Mouse (Mus musculus) spleen, adult 12 weeks (tissue): ENCODE results near the gene Hoxd3.

Source experiments
- DNase-seq: peaks from one replicate; pipeline ENCODE4 v3.0.0; 2022; ENCODE audit warnings: low spot score

Gene Hoxd3

DNA sequence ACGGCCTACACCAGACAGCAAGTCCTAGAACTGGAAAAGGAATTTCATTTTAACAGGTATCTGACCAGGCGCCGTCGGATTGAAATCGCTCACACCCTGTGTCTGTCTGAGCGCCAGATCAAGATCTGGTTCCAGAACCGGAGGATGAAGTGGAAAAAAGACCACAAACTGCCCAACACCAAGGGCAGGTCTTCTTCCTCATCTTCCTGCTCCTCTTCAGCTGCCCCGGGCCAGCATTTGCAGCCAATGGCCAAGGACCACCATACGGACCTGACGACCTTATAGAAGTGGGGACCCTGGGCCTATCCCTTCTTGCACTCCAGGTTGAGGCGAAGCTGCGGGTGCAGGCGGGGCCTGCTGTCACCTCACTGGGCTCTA is 16.6 kb downstream of the Hoxd3 start:
- DNase-seq, result no peak

DNA sequence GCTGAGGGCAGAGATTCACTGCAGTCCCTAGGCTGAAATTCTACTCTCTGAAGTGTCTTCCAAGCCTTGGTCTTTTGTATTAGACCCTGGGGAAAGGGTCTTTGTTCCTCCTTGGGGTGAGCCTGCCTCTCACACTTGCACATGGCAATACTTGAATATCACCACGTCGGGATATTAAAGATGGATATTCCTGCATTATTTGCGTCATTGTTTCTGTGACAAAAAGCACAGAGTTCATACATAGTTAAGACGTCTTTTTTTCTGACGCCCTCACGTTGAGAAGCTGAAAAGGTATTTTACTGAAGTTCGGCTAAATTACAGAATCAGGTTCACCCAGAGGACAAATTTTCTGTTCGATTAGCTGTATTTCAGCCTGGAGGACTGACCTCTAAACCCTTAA is 18.6 kb downstream of the Hoxd3 start:
- DNase-seq, result no peak

DNA sequence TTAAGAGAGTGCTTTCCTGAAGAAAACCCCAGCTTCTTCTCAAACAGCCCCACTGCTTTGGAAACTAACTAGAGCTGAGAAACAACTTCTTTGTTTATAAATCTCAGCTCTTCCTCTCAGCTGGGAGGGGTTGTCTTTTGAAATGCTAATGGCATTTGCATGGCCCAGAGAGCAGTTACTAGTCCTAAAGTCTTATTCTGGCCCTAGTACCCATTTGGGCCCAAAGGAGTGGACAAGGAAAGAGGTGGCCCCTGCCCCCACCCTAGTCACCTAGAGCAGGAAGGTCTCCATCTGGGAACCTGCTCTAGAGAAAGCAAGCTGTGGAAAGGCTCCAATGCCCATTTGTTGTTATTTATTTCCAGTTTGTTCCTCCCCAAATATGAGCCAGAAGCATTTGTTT is 19.3 kb downstream of the Hoxd3 start:
- DNase-seq, result no peak

DNA sequence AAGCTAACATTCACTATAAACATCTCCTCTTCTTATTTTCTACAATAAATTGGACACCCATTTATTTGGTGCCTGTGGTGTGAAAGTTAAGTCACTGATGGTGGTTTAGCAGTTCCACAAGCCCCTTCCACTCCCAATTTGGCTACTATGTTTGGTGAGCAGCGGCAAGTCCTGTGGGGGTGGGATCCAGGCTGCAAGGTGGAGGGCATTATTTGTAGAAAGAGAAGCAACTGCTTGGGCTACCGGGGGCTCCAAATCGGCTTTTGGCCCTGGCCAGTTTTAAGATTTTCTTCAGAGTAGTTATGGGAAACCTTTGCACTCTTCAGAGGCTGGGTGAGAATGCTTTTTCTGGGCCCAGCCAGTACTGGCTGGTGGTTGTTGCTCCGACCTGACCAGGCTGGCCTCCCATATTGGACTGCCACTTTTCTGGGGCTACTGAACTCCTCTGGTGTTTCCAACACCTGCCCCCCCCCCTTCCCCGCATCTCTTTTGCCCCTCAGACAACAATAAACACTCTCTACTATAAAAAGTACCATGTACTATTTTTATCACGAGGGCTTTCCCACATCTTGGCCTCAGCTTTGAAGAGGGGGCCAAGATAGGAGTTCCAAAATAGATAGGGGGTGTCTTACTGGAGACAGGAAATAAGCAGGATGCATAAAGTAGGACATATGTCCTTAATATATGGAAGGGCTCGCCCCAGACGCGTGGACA is 20.2 kb downstream of the Hoxd3 start:
- DNase-seq, result no peak

DNA sequence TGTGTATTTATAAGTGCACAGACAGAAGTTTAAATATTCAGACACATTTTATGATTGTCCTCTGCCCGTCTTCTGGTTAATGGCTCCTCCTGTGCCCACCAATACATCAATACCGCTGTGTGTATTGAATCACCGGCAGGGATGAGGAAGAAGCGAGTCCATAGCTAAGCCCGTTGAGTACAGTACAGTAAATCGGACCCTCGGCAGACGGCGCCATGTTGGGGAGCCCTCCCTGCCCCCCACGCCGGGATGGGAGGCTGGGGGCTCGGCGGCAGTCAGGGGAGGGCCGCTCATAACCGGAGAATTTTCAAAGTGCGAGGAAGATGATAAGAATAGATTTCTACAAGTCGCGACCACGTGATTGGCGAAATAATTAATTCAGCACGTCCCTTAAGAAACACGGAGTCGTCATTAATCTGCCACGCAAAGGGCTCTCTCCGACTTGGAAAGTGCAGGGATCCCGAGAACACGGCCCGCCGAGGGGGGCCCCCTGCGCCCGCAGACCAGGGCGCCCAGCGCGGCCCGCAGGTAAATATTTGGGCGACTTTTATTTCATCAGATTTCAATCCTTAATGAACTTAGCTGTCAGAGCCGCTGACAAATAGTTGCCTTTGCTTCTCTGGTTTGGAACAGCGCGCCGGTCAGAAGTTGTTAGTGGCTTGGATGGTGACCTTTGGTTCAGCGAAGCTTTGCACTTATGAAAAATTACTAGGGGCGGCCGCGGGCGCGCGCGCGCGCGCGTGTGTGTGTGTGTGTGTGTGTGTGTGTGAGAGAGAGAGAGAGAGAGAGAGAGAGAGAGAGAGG is 21.0 kb downstream of the Hoxd3 start:
- no peak for DNase-seq

DNA sequence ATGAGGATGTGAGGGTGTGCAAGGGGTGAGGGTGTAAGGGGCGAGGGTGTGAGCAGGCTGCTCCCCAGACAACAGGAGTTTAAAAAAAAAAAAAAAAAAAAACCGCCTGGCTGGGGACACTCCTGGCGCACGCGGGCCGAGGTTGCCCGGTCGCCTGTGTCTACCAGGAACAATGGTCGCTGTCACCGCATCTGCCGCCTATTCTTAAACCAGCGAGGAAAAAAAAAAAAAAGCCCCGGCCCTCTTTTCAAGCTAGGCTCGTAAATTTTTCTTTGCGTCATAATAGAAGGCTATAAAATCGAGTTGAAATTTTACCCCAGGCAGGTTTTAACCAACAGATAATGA is 21.6 kb downstream of the Hoxd3 start:
- DNase-seq, result no peak

DNA sequence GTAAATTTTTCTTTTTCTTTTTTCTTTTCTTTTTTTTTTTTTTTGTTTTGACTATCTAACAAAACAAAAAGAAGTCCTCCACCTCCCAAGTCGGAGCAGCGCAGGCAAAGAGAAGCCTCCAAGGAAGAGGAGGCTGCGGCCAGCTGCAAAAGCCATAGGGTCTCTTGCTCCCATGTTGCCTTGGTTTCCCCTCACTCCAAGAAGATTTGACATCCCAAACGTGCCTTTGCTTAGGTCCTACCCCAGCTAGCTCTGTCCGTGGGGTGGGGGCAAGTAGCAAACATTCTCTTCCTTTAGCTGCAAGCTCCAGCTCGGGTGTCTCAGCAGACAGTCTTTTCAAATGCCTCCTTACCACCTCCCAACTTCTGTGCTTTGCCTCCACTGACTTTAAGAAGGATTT is 22.0 kb downstream of the Hoxd3 start:
- DNase-seq, result no peak

DNA sequence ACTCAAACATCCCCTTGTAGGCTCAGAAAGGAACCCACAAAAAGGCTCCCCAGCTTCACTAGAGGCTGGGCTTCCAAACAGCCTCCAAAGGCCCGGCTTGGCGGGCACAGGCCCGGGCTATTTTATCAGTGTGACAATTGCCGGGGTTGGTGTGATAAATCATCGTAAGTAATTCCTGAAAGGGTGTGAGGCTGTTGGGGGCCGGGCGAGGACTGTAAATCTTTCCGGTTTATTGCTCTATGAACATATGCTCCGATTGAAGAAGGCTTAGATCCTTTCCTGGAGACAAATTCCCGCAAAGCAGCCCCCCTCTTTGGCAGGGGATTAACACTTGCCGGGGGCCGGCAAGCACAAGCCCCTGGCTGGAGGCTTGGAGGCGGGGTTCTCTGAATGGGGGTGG is 22.7 kb downstream of the Hoxd3 start:
- DNase-seq, result no peak

DNA sequence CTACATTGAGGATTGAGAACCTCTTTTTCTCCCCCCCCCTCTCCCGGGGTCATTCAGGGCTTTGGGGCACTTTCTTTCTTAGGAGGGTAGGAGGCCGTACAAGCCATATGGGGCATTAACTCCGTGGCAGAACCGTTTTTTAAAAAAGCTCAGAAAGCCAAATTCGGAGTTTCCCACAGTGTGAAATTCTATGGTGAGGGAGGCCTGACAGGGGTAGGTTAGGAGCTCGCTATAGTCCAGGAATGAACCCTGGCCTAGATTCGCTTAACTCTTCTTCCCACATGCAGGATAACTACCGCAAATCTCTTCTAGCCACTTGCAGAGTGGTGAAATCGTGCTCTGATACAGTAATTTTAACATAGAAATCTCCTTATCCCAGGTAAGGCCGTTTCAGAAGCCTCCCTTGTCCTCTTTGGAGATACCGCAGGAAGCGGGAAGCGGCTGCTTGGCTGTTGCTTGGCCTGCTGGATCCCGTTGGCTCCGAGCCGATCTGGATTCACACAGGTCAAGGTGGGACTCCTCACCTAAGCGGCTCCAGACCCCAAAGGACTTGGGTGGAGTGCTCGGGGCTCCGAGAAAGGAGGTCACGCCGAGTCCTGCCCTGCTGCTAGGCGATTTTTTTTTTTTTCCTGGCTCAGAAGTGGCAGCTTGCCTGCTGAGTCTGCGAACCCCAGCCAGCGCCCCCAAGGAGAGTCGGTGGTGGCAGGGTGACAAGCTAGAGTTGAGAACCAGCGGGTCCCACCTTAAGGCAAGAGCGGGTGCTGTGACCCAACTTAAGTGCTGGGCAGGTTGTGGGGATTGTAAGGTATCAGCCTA is 23.5 kb downstream of the Hoxd3 start:
- DNase-seq, result no peak

DNA sequence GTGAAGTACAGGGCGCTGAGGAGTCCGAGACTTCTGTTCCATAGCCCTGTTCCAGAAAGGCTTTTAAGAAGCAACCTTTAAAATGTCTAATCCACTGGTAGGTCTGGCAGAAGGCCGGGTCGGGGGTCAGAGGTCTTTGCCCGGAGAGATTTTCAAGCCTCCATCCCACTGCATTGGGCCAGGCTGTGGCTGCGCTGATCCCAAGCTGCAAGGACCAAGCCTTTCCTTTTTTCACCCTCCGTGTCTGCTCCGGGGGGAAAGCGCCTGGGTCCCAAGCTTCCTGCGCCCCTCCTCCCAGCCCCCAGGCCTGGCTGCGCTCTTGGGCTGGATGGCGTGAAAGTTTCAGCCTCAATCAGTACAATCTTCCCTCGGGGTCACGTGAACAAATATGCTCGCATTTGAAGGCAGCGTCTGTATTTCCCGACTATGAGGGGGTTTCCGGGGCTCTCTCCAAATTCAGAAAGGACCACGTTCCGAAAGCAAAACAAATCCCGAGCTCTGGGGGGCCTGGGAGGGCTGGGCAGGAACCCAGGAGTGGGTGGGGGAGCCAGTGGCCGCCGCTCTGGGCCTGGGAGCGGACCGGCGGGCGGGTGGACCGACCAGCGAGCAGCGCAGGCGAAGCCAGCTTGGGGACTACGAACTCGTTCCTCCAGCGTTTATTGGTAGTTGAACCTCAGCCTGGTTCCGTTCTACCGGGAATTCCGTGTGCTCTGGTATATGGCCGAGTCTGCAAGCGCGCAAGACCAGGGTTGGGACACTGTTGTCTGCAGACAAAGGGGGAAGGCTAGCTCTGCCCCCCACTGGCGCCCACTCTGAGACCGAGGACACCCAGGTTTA is 24.3 kb downstream of the Hoxd3 start:
- no peak for DNase-seq

DNA sequence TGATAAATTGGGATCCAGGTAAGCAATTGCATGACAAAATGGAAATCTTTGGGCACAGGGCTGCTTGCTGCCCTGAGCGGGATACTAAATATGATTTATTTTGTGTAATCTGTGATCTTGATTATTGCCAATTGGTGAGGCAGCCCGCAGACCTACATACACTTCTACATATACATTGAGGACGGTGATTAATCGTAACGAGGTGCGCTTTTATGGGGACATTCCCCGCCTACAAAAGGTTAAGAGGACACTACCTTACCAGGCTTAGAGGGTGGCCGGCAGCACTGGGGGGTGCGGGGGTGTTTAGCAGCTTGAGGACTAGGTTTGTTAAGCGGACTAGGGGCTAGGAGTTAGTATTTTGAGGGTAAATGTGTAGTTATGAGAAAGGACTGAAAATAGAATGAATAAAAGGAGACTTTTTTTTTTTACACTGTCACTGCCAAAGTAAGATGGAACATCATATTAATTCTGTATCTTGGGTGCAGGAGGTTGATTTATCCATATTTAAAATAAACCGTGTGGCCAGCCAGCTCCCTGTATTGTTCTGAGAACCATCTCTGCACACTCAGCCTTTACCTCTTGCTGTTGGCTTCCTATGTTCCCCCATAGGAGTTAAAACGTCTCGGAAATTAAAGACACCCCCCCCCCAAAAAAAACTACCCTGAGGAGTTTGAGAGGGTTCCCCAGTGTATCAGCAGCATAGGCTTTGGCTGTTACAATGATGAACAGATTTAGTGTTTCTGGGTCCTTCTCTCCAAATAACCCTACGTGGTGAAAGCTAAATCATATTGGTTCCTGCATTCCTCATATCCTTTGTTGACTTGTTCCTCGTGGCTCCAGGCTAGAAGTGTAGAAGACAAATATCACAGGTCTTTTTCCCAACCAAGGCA is 25.2 kb downstream of the Hoxd3 start:
- DNase-seq, result no peak

DNA sequence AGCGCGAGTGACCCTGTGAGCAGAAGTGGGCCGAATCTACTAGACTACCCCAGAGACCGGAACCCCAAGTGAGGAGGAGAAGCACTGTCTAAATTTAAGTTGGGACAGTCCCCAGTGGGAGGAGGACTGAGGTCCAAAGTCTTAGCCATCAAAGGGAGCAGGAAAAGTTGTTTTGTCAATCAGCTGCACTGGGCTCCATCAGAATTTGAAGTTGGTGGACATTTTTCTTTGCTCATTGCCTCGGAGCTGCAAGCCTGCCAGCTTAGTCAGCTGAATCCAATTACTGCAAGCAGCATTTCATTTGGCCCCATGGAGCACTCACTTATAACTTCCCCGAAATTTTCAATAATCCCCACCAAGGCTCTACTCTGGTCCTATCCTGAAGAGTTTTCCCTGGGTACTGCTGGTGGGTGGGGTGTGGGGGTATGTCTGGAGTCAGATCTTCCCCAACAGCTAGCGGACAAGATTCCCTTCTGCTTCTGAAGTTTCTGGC is 25.9 kb downstream of the Hoxd3 start:
- no peak for DNase-seq

DNA sequence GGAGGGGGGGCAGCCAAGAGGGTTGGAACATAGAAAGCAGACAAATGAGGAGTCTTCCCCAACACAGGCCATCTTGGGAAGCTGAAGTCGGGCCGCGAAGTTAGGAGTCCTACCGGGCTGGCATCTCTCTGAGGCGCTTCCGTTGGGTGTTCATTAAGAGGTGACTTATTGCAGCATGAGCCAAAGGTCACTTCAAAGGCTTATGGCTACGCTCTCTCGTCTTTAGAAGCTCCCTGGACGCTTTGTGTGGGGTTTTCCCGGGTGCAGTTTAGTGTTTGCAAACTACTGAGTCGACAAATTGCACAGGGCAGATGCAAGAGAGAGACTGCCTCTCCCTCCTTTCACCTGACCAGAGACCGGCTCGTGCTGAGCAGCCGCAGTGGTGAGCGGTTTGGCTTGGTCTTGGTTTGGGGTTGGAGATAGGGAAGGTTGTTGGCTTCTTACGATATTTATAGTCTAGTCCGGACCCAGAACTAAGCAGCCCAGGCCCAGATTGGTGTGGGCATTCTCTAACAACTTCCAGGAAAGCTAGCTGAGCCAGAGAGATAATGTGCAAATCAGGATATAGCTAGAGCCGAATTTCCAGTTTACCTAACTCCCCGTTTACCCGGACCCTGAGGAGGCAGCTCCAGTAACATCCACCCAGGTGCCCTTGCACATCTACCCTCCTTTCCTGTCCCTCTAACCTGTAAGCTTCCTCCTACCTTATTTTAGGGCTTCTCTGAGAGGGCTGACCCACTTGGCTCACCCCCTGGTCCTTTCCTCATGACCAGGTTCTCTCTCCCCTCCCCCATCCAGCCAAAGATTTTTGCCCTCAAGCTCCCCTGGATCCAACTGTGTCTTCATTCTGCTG is 27.1 kb downstream of the Hoxd3 start:
- no peak for DNase-seq

DNA sequence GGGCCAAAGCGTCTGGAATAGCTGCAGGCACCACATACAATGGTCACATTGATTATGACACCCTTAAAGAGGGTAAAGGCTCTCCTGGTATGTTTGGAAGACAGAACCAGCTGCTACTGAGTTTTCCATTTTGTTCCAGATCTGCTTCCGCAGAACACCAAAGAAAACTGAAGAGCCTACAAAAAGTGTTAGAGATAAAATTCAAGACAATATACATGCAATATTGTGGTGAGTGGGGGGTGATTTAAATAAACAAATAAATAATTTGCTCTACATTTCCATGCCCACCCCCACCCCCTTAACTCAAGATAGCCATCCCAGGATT is 27.7 kb downstream of the Hoxd3 start:
- DNase-seq, result no peak

DNA sequence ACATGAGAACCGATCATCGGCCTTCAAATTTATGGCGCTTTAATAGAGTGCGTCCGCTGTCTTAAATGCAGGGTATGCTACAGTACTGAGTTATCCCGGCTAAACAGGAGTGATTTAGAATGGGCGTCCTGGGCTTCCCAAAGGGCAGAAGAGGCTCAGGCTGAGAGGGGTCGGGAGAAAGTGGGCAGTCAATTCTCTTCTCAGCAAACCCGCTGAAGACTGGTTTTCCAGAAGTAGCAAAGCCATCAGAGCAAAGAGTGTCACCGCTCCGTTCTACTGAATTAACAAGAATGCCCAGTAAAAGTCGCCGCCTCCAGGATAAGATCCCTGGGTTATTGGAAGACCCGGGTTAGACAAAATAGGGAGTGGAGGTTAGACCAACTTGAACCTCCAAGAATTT is 28.1 kb downstream of the Hoxd3 start:
- DNase-seq, result no peak

DNA sequence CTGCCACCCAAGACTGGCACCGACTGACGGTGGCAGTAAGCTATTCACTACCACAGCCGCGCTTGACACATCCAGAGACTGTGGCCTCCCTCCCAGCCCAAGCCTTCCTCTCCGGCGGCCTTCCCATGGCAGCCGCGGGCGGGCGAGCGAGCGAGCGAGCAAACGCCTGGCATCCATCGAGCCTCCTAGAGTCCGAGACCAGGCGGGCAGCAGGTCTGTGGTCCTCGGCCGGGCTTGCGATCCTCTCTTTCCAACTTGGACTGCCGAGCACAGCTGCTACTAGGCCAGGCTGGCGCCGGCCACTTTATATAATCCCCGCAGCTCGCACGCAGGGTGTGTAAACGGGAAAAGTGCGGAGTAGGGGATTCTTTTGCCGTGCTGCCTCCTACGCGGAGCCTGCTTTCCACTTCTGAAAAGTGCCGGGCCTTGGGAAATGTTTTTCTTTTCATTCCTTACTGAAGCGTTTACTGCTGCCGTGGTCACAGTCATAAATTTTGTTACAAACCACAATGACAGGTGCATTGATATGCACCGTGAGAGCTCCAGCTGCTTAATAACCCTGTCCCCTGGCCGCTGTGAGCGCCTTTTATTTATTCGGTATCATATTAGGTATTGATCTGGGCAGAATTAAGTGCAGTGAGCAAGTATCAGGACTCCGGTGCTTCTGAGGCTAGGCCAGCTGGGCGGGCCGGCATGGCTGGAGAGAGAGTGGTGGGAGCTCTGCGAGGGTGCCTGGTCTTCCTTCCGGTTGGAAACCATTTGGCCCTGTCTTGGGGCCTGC is 28.8 kb downstream of the Hoxd3 start:
- no peak for DNase-seq

DNA sequence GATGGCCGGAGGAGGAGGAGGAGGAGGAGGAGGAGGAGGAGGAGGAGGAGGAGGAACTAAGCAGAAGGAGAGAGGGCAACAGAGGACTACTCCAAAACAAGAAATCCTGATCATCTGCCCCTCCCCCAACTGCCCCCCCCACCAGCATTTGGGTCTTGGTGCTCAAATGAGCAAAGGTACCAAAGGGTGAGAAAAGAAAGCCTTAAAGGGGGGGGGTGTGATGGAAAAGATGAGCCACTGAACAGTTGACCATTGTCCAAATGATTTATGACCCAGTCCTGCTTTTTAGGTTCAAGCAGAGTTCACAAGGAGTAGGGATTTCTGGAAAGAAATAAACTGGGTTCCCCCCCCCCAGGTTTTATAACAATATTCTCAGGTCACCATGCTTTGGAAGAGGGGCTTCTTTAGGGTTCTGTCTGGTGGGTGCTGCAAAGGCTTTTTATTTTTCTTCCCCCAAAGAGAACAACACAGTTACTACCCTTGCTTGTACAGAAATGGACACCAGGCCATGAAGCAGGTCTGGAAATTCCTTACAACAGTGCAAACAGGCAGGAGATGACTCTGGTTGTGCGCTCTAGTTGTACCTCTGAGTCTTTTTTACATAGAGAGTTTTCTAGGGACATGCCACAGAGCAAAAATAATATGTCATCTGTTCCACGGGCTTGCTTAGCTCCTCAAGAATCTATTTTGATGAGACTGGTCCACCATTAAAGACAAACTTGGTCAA is 29.7 kb downstream of the Hoxd3 start:
- no peak for DNase-seq

DNA sequence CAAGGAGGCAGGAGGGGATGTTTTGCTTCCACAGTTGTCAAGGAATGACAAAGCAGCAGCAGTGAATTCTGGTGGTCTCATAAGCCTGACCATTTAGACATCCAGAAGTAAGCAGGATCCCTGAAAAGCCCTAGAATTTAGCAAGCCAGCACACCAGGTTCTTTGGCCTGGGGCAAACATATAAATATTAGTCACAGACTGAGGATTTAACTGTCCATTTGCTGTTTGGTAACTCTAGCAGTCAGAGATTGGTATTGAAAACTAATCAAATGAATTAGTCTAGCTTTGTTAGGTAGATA is 30.2 kb downstream of the Hoxd3 start:
- DNase-seq, result no peak
